Mouse (Mus musculus): ENCODE measurements around the gene Renbp. TPM values are rescaled to one million over a fixed set of nuclear protein-coding genes. Genes with fewer than 3 reads are reported as not detected.

Renbp gene
- polyA plus RNA-seq, 1 experiment from 2014 or later: 19.2 TPM

DNA sequence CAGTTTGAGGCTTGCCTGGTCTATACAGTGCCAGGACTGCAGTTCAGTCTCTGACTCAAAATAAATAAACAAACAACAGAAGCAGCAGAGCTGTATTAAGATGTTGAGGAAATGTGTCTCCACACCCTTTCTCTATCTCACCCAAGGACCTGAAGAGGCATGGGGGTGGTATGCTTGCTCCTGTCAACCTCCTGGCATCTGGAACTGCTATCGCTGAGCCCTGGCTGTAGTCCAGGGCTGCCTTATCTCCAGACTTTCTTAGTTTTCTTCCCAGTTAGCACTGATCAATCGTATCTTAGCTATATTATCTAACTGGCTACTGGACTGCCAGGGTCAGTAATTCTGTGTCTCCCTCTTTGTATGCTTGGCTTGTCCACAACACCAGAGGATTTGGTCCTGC, 11.2 kb upstream of the Renbp start:
- 53% methylated on average over 2 of the region's 2 CpGs for WGBS
- TF ChIP-seq EP300 (optimal IDR thresholded peaks at IDR 0.05) (no peak), CTCF (IDR thresholded peaks at IDR 0.05; ENCODE audit: low read depth) (no peak)
- Histone ChIP-seq H3K27me3 (ENCODE audit: control insufficient read depth, insufficient read depth, low read length) (no peaks in the 10 kb centered on the region), H3K36me3 (ENCODE audit: control insufficient read depth, insufficient read depth, low read length) (peaks cover 2% of the 10 kb centered on the region; the same call in 1 of the 2 replicates), H3K27ac (replicated peaks) (no peak overlapping the region), H3K4me1 (replicated peaks; ENCODE audit: control insufficient read depth, insufficient read depth) (no peaks in the 10 kb centered on the region), H3K4me3 (ENCODE audit: low read depth, low read length) (no peak overlapping the region), H3K9me3 (ENCODE audit: control insufficient read depth, low read length) (no peaks in the 10 kb centered on the region), H3K9ac (ENCODE audit: low read length) (no peak overlapping the region), H3K4me2 (replicated peaks; ENCODE audit: low read depth) (no peak overlapping the region)
- no peak for DNase-seq (ENCODE audit: low spot score)
- ATAC-seq (ENCODE audit: low FRiP score, low TSS enrichment): no peak

GRCm38 (mm10) chrX:73931871-73932270, 1.2 kb upstream of the Renbp start:
- WGBS: 60% methylated on average over 2 of the region's 2 CpGs
- Histone ChIP-seq H3K27me3 (ENCODE audit: control insufficient read depth, insufficient read depth, low read length) (no peaks in the 10 kb centered on the region), H3K36me3 (ENCODE audit: control insufficient read depth, insufficient read depth, low read length) (no peaks in the 10 kb centered on the region), H3K27ac (replicated peaks) (no peak overlapping the region), H3K9me3 (ENCODE audit: control insufficient read depth, low read length) (no peaks in the 10 kb centered on the region), H3K4me2 (replicated peaks; ENCODE audit: low read depth) (no peak overlapping the region), H3K9ac (ENCODE audit: low read length) (no peak overlapping the region), H3K4me1 (replicated peaks; ENCODE audit: control insufficient read depth, insufficient read depth) (no peaks in the 10 kb centered on the region), H3K4me3 (ENCODE audit: low read depth, low read length) (no peak overlapping the region)
- TF ChIP-seq EP300 (optimal IDR thresholded peaks at IDR 0.05) (no peak), CTCF (IDR thresholded peaks at IDR 0.05; ENCODE audit: low read depth) (no peak)
- ATAC-seq (ENCODE audit: low FRiP score, low TSS enrichment) (peak; percentile 41), DNase-seq (ENCODE audit: low spot score) (no peak)

GRCm38 (mm10) chrX:73922550-73922882, 8.1 kb downstream of the Renbp start:
- no peaks in the 10 kb centered on the region for H3K4me1 ChIP-seq (replicated peaks; ENCODE audit: control insufficient read depth, insufficient read depth)
- peak overlapping the region; percentile 59 for H3K4me2 ChIP-seq (replicated peaks; ENCODE audit: low read depth)
- H3K4me3 ChIP-seq (ENCODE audit: low read depth, low read length): peak overlapping the region; percentile 49
- no peak for TF ChIP-seq CTCF (IDR thresholded peaks at IDR 0.05; ENCODE audit: low read depth)
- TF ChIP-seq EP300 (optimal IDR thresholded peaks at IDR 0.05): no peak
- no peaks in the 10 kb centered on the region for H3K9me3 ChIP-seq (ENCODE audit: control insufficient read depth, low read length)
- H3K9ac ChIP-seq (ENCODE audit: low read length): peak overlapping the region; percentile 47; the same call in 1 of the 2 replicates
- DNase-seq (ENCODE audit: low spot score) (no peak), ATAC-seq (ENCODE audit: low FRiP score, low TSS enrichment) (no peak)
- no peaks in the 10 kb centered on the region for H3K27me3 ChIP-seq (ENCODE audit: control insufficient read depth, insufficient read depth, low read length)
- no peak overlapping the region for H3K27ac ChIP-seq (replicated peaks)
- 69% methylated on average over 8 of the region's 8 CpGs for WGBS
- peaks cover 2% of the 10 kb centered on the region; the same call in 1 of the 2 replicates for H3K36me3 ChIP-seq (ENCODE audit: control insufficient read depth, insufficient read depth, low read length)

GRCm38 (mm10) chrX:73921823-73922549, 8.7 kb downstream of the Renbp start, which contains the start of the genes Arhgap4 and Naa10:
Arhgap4 (minus strand) TSS chrX:73921870.
Naa10 (minus strand) TSS chrX:73921944.
- no peaks in the 10 kb centered on the region for H3K4me1 ChIP-seq (replicated peaks; ENCODE audit: control insufficient read depth, insufficient read depth)
- peak within 1 kb of the TSS; percentile 69 for H3K27ac ChIP-seq (replicated peaks)
- TF ChIP-seq CTCF (IDR thresholded peaks at IDR 0.05; ENCODE audit: low read depth): no peak
- TF ChIP-seq EP300 (optimal IDR thresholded peaks at IDR 0.05): no peak
- peaks cover 2% of the 10 kb centered on the region; the same call in 1 of the 2 replicates for H3K36me3 ChIP-seq (ENCODE audit: control insufficient read depth, insufficient read depth, low read length)
- WGBS: 12% methylated on average over 43 of the region's 43 CpGs
- H3K27me3 ChIP-seq (ENCODE audit: control insufficient read depth, insufficient read depth, low read length): no peaks in the 10 kb centered on the region
- H3K9ac ChIP-seq (ENCODE audit: low read length): peak within 1 kb of the TSS; percentile 60
- DNase-seq (ENCODE audit: low spot score) (peak; percentile 90), ATAC-seq (ENCODE audit: low FRiP score, low TSS enrichment) (peak; percentile 97)
- no peaks in the 10 kb centered on the region for H3K9me3 ChIP-seq (ENCODE audit: control insufficient read depth, low read length)
- peak within 1 kb of the TSS; percentile 59 for H3K4me2 ChIP-seq (replicated peaks; ENCODE audit: low read depth)
- peak within 1 kb of the TSS; percentile 49 for H3K4me3 ChIP-seq (ENCODE audit: low read depth, low read length)

DNA sequence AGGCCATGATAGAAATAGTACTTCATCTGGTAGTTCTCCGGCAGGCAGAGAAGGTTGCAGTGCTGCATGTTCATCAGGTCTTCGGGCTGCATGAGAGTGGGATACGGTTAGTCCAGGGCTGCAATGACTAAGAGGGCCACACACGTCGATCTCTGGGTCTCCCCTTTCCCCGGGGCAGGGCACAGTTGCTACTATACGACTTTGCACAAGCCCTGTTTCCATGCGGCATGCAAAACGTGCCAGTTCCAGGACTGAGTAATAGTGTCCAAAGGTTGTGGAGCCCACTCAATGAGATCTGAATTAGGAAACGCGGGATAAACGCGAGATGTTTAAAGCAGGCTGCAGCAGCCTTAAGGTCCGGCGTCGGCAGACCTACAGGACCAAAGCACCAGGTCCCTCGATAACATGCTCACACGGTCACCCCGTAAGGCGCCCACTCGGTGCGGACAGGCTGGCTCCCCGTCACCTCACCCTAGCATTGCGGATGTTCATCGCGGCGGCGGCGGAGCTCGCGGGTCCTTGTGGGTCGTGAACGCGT, 9.3 kb downstream of the Renbp start:
- Histone ChIP-seq H3K4me3 (ENCODE audit: low read depth, low read length) (peak overlapping the region; percentile 49), H3K4me1 (replicated peaks; ENCODE audit: control insufficient read depth, insufficient read depth) (no peaks in the 10 kb centered on the region), H3K27ac (replicated peaks) (peak overlapping the region; percentile 69), H3K27me3 (ENCODE audit: control insufficient read depth, insufficient read depth, low read length) (no peaks in the 10 kb centered on the region), H3K9me3 (ENCODE audit: control insufficient read depth, low read length) (no peaks in the 10 kb centered on the region), H3K4me2 (replicated peaks; ENCODE audit: low read depth) (peak overlapping the region; percentile 59), H3K9ac (ENCODE audit: low read length) (peak overlapping the region; percentile 60), H3K36me3 (ENCODE audit: control insufficient read depth, insufficient read depth, low read length) (peaks cover 2% of the 10 kb centered on the region; the same call in 1 of the 2 replicates)
- DNase-seq (ENCODE audit: low spot score) (peak; percentile 16), ATAC-seq (ENCODE audit: low FRiP score, low TSS enrichment) (peak; percentile 54)
- WGBS: 23% methylated on average over 33 of the region's 34 CpGs
- no peak for TF ChIP-seq EP300 (optimal IDR thresholded peaks at IDR 0.05)
- TF ChIP-seq CTCF (IDR thresholded peaks at IDR 0.05; ENCODE audit: low read depth): no peak

DNA sequence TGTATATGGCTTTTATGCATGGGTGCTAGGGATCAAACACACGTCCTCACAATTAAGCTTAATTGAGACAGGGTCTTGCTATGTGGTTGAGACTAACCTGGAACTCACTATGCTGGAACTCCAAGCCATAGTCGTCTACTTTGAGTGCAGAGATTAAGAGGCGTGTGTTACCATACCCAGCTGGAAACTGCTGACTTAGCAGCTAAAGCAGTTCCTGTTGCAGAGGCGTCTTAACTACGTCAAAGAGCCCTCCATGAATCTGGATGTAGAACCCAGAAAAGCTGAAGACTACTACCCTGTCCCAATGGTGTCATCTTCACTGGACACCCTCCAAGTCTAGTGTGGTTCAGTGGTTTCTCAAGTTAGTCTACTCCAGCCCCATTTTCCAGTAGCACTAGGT, 12.0 kb downstream of the Renbp start:
- TF ChIP-seq EP300 (optimal IDR thresholded peaks at IDR 0.05): no peak
- no peak for TF ChIP-seq CTCF (IDR thresholded peaks at IDR 0.05; ENCODE audit: low read depth)
- no peak overlapping the region for H3K4me3 ChIP-seq (ENCODE audit: low read depth, low read length)
- DNase-seq (ENCODE audit: low spot score) (no peak), ATAC-seq (ENCODE audit: low FRiP score, low TSS enrichment) (no peak)
- peaks cover 2% of the 10 kb centered on the region; the same call in 1 of the 2 replicates for H3K36me3 ChIP-seq (ENCODE audit: control insufficient read depth, insufficient read depth, low read length)
- no peaks in the 10 kb centered on the region for H3K4me1 ChIP-seq (replicated peaks; ENCODE audit: control insufficient read depth, insufficient read depth)
- WGBS: 84% methylated on average over 5 of the region's 5 CpGs
- no peak overlapping the region for H3K4me2 ChIP-seq (replicated peaks; ENCODE audit: low read depth)
- H3K27ac ChIP-seq (replicated peaks): no peak overlapping the region
- no peaks in the 10 kb centered on the region for H3K9me3 ChIP-seq (ENCODE audit: control insufficient read depth, low read length)
- H3K9ac ChIP-seq (ENCODE audit: low read length): no peak overlapping the region
- H3K27me3 ChIP-seq (ENCODE audit: control insufficient read depth, insufficient read depth, low read length): no peaks in the 10 kb centered on the region
